Mouse (Mus musculus) testis, adult 2 months (tissue): ENCODE results near the gene Pkp1. TPM values are rescaled to one million over a fixed set of nuclear protein-coding genes. Genes with fewer than 3 reads are reported as not detected.

Source experiments
- H3K27ac ChIP-seq: fragments of 200-500 bp; 2 replicates; pipeline ENCODE4 v1.5.1; 2012; ENCODE audit warnings: low read depth, low read length; ENCODE audit not compliant: control insufficient read depth, insufficient read depth
- H3K27me3 ChIP-seq: fragments of 200-500 bp; 2 replicates; pipeline ENCODE4 v1.6.1; 2012; ENCODE audit warnings: mild to moderate bottlenecking, low read length, moderate library complexity; ENCODE audit not compliant: control insufficient read depth, insufficient read depth
- H3K36me3 ChIP-seq: fragments of 200-500 bp; 2 replicates; pipeline ENCODE4 v1.6.1; 2012; ENCODE audit warnings: mild to moderate bottlenecking, low read length; ENCODE audit not compliant: control insufficient read depth, insufficient read depth
- H3K4me1 ChIP-seq: fragments of 200-500 bp; 2 replicates; pipeline ENCODE4 v1.6.1; 2012; ENCODE audit warnings: low read length; ENCODE audit not compliant: control insufficient read depth, insufficient read depth
- H3K4me3 ChIP-seq: fragments of 200-500 bp; 2 replicates; pipeline ENCODE4 v1.5.1; 2012; ENCODE audit warnings: low read depth, mild to moderate bottlenecking, low read length, moderate library complexity, mixed read lengths; ENCODE audit not compliant: control insufficient read depth
- CTCF ChIP-seq: fragments of 200-500 bp; IDR thresholded peaks from 2 replicates; pipeline ENCODE4 v1.5.1; 2012; ENCODE audit warnings: low read depth, mild to moderate bottlenecking, inconsistent platforms, low read length, moderate library complexity; ENCODE audit not compliant: control insufficient read depth, insufficient read depth, insufficient replicate concordance
- POLR2A ChIP-seq: fragments of 200-500 bp; IDR thresholded peaks from 2 replicates; pipeline ENCODE4 v1.6.1; 2012; ENCODE audit warnings: low read depth, mild to moderate bottlenecking, inconsistent platforms, low read length, moderate library complexity; ENCODE audit not compliant: control insufficient read depth
- polyA plus RNA-seq: library from polyadenylated mRNA; depleted of rRNA; stranded (reverse); fragments of >200 nt; gene quantifications from 2 replicates; pipeline ENCODE4 v1.2.3, GENCODE M21; 2012; rRNA removed

The Pkp1 gene
- polyA plus RNA-seq, 1 experiment = 6.5 TPM

- TF ChIP-seq CTCF (no peak), POLR2A (no peak)
- Histone ChIP-seq H3K36me3 (no peaks in the 10 kb centered on the region), H3K27ac (no peak within 1 kb of the TSS), H3K4me3 (no peak within 1 kb of the TSS), H3K27me3 (no peaks in the 10 kb centered on the region), H3K4me1 (no peaks in the 10 kb centered on the region)
Observed at GRCm38 (mm10) chr1:135835716-135836483, 83.1 kb downstream of the Pkp1 start, which contains the start of gene Tnnt2. TSS of gene Tnnt2 (plus strand) at chr1:135836354.

- TF ChIP-seq POLR2A (no peak), CTCF (no peak)
- Histone ChIP-seq H3K4me3 (no peak overlapping the region), H3K36me3 (no peaks in the 10 kb centered on the region), H3K27ac (no peak overlapping the region), H3K4me1 (no peaks in the 10 kb centered on the region), H3K27me3 (no peaks in the 10 kb centered on the region)
Observed at GRCm38 (mm10) chr1:135834983-135835382, 84.0 kb downstream of the Pkp1 start.

GRCm38 (mm10) chr1:135834206-135834859 is 84.7 kb downstream of the Pkp1 start:
- Histone ChIP-seq H3K4me3 (no peak overlapping the region), H3K36me3 (no peaks in the 10 kb centered on the region), H3K4me1 (no peaks in the 10 kb centered on the region), H3K27ac (no peak overlapping the region; the same call in 1 of the 2 replicates), H3K27me3 (no peaks in the 10 kb centered on the region)
- TF ChIP-seq POLR2A (no peak), CTCF (no peak)

GRCm38 (mm10) chr1:135828918-135829317 is 90.1 kb downstream of the Pkp1 start:
- H3K27ac ChIP-seq = no peak overlapping the region
- H3K4me3 ChIP-seq = no peak overlapping the region
- H3K27me3 ChIP-seq = no peaks in the 10 kb centered on the region
- TF ChIP-seq POLR2A (no peak), CTCF (peak; percentile 22; the same call in 1 of the 2 replicates)
- no peaks in the 10 kb centered on the region for H3K4me1 ChIP-seq
- H3K36me3 ChIP-seq = no peaks in the 10 kb centered on the region

- Histone ChIP-seq H3K27me3 (peaks cover 4% of the 10 kb centered on the region; the same call in 1 of the 2 replicates), H3K4me3 (no peak overlapping the region), H3K4me1 (peaks cover 11% of the 10 kb centered on the region), H3K27ac (no peak overlapping the region), H3K36me3 (no peaks in the 10 kb centered on the region)
- TF ChIP-seq POLR2A = no peak
- TF ChIP-seq CTCF = no peak
Observed at GRCm38 (mm10) chr1:135821780-135822179, 97.2 kb downstream of the Pkp1 start.

Other genes starting within 250 kb of the Pkp1 start
- gene Csrp1, start 199.1 kb downstream of the Pkp1 start, polyA plus RNA-seq = 28.9 and 54.8 TPM in 2 replicates
- gene Phlda3, start 153.1 kb downstream of the Pkp1 start, polyA plus RNA-seq = 3.2 and 5.4 TPM in 2 replicates
- gene Tnni1, start 139.8 kb downstream of the Pkp1 start, polyA plus RNA-seq = 0.79 and 0.99 TPM in 2 replicates
- gene Lad1, start 100.6 kb downstream of the Pkp1 start, polyA plus RNA-seq = 0.15 and 1.2 TPM in 2 replicates
- gene Tnnt2, start 82.9 kb downstream of the Pkp1 start, polyA plus RNA-seq = 2.2 and 2.3 TPM in 2 replicates
- gene Igfn1, start 87.1 kb upstream of the Pkp1 start, polyA plus RNA-seq = 0.79 TPM in 2 replicates
- 22.5 and 22.6 TPM in 2 replicates for gene Tmem9, start 88.9 kb upstream of the Pkp1 start, polyA plus RNA-seq
- not detected in 2 replicates for gene Ascl5, start 131.6 kb upstream of the Pkp1 start, polyA plus RNA-seq
- gene Cacna1s, start 133.5 kb upstream of the Pkp1 start, polyA plus RNA-seq = 16.5 and 19.4 TPM in 2 replicates
- 23.9 and 35.6 TPM in 2 replicates for gene Kif21b, start 212.2 kb upstream of the Pkp1 start, polyA plus RNA-seq